Mouse (Mus musculus) forebrain, postnatal 0 days (tissue): ENCODE data around the gene Naa16. TPM values are rescaled to one million over a fixed set of nuclear protein-coding genes. Genes with fewer than 3 reads are reported as not detected.
A peak's percentile ranks its signal among the peaks of the same experiment; 100 is the strongest.

Experiments used
- ATAC-seq: fragments of 200-750 bp; cut with Nextera tagmentation; 2 replicates; pipeline ENCODE4 v1.8.0; 2017; ENCODE audit warnings: mild to moderate bottlenecking, moderate library complexity
- DNase-seq: peaks from one replicate; pipeline ENCODE4 v3.0.0-alpha.2; 2015
- H3K27ac ChIP-seq: fragments of 300-500 bp; sonication (generic); 2 replicates; pipeline ENCODE4 v1.5.1; 2014; ENCODE audit warnings: low read depth, mild to moderate bottlenecking, antibody characterized with exemption, low read length, moderate library complexity, mixed read lengths
- H3K27me3 ChIP-seq: fragments of 300-500 bp; sonication (generic); 2 replicates; pipeline ENCODE4 v1.6.1; 2014; ENCODE audit warnings: mild to moderate bottlenecking, low read length, mixed read lengths; ENCODE audit not compliant: insufficient read depth
- H3K36me3 ChIP-seq: fragments of 300-500 bp; sonication (generic); 2 replicates; pipeline ENCODE4 v1.6.1; 2014; ENCODE audit warnings: mild to moderate bottlenecking, moderate library complexity; ENCODE audit not compliant: insufficient read depth
- H3K4me1 ChIP-seq: fragments of 300-500 bp; sonication (generic); 2 replicates; pipeline ENCODE4 v1.6.1; 2014; ENCODE audit warnings: antibody characterized with exemption; ENCODE audit not compliant: insufficient read depth
- H3K4me2 ChIP-seq: fragments of 300-500 bp; sonication (generic); 2 replicates; pipeline ENCODE4 v1.6.1; 2014; ENCODE audit warnings: low read depth, mild to moderate bottlenecking, moderate library complexity
- H3K4me3 ChIP-seq: fragments of 300-500 bp; sonication (generic); 2 replicates; pipeline ENCODE4 v1.5.1; 2014; ENCODE audit warnings: low read depth, low read length, mixed read lengths
- H3K9ac ChIP-seq: fragments of 300-500 bp; sonication (generic); 2 replicates; pipeline ENCODE4 v1.6.1; 2014; ENCODE audit warnings: mild to moderate bottlenecking
- H3K9me3 ChIP-seq: fragments of 300-500 bp; sonication (generic); 2 replicates; pipeline ENCODE4 v1.6.1; 2016; ENCODE audit warnings: low read length
- CTCF ChIP-seq: sonication (generic); IDR thresholded peaks from 2 replicates; pipeline ENCODE4 v1.5.1; 2016; ENCODE audit warnings: antibody characterized with exemption, control low read depth, low read depth
- WGBS: fragments of 180-500 bp; shearing (Covaris S2); extraction: QIAGEN DNeasy Blood & Tissue Kit; methylation state at CpG from one replicate; pipeline ENCODE4 v1.1.7; 2014; 5-methylcytosine and 5-hydroxymethylcytosine counted together
- polyA plus RNA-seq: library from polyadenylated mRNA; unstranded; fragments of >200 nt; fragmentation: Nextera tagmentation; extraction: Ambion mirVana; gene quantifications from 2 replicates; pipeline ENCODE4 v1.2.1, GENCODE M21; 2015
- total RNA-seq: library from RNA; depleted of rRNA; stranded (reverse); fragments of >200 nt; gene quantifications from 2 replicates; pipeline ENCODE4 v1.2.3, GENCODE M21; 2014

Gene Naa16
- total and polyA plus RNA-seq, 2 experiments from 2014 or later: 10.5 to 10.9 TPM

DNA sequence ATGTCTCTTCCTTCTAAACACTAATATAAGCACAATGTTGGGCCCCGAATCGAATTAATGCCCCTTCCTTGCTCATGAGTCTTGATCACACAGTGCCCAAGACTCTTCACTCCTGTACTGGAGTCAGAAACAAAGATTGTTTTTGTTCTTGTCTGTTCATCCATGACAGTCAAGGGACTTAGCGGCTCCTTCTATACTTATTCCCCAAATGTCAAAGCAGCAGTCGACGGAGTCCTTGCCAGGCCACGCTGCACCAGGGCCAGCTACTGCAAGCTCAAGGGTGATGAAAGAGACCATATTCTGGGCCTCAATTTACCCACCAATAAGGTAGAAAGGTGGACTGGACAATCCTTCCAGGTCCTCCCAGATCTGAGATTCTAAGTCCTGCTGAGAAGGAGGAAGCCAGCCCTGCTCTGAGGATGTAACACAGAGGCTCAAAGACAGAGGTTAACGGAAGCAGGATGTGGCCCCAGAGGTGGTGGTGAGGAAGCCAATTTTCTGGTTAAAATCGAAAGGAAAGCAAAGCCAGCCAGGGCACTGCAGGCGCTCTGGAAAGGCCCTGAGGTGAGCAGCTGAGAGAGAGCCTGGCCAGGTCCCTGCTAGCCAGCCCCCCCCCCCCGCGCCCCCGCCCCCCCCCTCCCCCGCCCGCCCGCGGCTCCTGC is 97.3 kb downstream of the Naa16 start:
- Histone ChIP-seq H3K36me3 (no peaks in the 10 kb centered on the region), H3K4me2 (0 out of 2 replicates have a peak overlapping the region, but pooled peaks have one; percentile 2), H3K4me1 (no peaks in the 10 kb centered on the region), H3K27ac (peak overlapping the region; percentile 50; the same call in 1 of the 2 replicates), H3K4me3 (no peak overlapping the region), H3K27me3 (no peaks in the 10 kb centered on the region), H3K9ac (no peak overlapping the region), H3K9me3 (no peaks in the 10 kb centered on the region)
- DNase-seq (no peak), ATAC-seq (no peak)
- no peak for TF ChIP-seq CTCF
- WGBS: 18% methylated on average over 13 of the region's 16 CpGs

DNA sequence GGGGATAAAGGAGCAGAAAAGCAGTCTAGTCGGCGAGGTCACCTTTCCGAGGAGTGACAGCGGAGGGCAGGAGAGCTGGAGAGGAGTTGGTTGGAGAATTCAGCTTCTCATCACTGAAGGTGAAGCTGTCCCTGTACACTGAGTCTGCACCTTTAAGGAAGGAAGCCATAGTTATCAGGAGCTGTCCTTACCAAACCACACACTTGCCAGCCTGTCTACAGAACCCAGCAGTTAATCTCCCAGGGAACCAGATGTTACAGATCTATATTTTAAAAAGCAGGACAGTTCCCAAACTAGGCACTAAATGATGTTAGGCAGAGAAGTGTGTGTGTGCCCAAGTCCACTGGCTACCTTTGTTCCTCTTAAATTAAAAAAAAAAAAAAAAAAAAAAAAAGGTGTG is 98.9 kb downstream of the Naa16 start:
- H3K27me3 ChIP-seq: no peaks in the 10 kb centered on the region
- no peaks in the 10 kb centered on the region for H3K4me1 ChIP-seq
- H3K4me3 ChIP-seq: no peak overlapping the region
- no peaks in the 10 kb centered on the region for H3K9me3 ChIP-seq
- H3K27ac ChIP-seq: no peak overlapping the region
- TF ChIP-seq CTCF: no peak
- DNase-seq: no peak
- no peak overlapping the region for H3K9ac ChIP-seq
- 71% methylated on average over 4 of the region's 4 CpGs for WGBS
- no peak for ATAC-seq
- no peak overlapping the region for H3K4me2 ChIP-seq
- no peaks in the 10 kb centered on the region for H3K36me3 ChIP-seq

DNA sequence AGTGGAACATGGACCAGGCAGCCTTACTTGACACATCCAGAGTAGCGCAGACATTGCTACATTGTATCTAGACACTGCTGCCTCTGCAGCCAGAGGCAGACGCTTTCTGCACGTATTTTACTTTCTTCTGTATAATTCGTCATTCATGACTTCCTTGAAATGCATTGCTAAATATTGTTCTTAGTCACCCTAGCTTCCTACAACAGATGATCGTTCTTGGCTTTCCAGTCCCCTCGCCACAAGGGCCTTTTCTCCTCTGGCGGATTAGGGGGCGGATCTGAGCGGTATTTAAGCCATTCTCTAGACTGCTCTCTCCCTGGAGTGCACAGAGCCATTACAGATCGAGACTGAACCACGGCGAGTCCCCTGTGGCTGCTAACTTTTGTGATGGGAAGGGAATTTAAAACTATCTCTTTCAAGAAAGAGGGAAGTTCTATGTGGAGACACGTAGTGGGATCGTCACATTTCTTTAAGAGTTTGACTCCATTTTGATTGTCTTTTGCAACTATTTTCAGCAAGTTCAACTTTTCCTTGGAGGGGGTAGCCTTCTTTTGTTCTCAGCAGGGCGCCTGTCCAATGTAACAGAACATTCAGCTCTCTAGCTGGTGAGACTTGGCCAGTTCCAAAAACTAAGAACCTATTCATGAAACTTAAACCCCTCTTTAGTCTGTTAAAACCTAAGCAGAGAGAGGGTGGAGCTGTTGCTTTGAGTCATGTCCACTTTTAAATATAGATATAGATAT is 99.7 kb downstream of the Naa16 start:
- peak; percentile 65 for ATAC-seq
- 8% methylated on average over 15 of the region's 15 CpGs for WGBS
- H3K9ac ChIP-seq: no peak overlapping the region; the same call in 1 of the 2 replicates
- H3K27ac ChIP-seq: peak overlapping the region; percentile 45; the same call in 1 of the 2 replicates
- DNase-seq: peak; percentile 41
- H3K4me2 ChIP-seq: peak overlapping the region; percentile 30
- H3K36me3 ChIP-seq: no peaks in the 10 kb centered on the region
- H3K27me3 ChIP-seq: no peaks in the 10 kb centered on the region
- TF ChIP-seq CTCF: no peak
- no peaks in the 10 kb centered on the region for H3K4me1 ChIP-seq
- 0 out of 2 replicates have a peak overlapping the region, but pooled peaks have one; percentile 2 for H3K4me3 ChIP-seq
- no peaks in the 10 kb centered on the region for H3K9me3 ChIP-seq

DNA sequence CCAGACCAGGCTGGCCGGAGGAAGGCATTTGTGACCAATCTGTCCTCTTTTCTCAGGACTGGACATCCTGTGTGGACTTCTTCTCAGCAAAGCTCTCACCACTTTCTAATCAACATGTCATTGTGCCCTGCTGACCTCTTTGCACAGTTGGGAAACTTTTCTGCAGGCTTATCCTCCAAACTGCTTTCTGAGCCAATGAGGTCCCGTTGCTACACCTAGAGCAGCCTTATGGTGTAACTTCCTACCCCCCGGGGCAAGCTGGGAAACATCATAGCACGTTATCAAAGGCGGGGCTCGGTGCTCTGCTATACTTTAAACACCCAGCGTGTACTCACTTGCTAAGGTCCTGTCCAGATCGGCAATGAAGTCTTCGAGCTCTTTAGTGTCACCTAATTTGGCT is 100.7 kb downstream of the Naa16 start:
- no peak overlapping the region; the same call in 1 of the 2 replicates for H3K27ac ChIP-seq
- 48% methylated on average over 9 of the region's 9 CpGs for WGBS

DNA sequence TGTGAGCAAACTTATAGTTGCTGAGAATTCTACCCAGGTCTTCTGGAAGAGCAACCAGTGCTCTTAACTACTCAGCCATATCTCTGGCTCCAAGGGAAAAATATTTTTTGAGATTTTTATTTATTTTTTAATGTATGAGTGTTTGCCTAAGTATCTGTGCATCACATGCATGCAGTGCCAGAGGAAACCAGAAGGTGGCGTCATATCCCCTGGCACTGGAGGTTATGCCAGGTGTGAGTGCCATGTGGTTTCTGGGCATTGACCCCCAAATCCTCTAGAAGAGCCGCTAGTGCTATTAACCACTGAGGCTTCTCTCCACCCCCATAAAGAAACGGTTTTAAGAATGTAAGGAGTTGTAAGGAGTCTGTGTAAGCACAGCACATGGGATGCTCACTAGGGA is 102.3 kb downstream of the Naa16 start:
- H3K4me1 ChIP-seq: no peaks in the 10 kb centered on the region
- no peak overlapping the region for H3K4me3 ChIP-seq
- no peak overlapping the region for H3K27ac ChIP-seq
- peak; percentile 43 for TF ChIP-seq CTCF
- DNase-seq (no peak), ATAC-seq (no peak)
- H3K4me2 ChIP-seq: no peak overlapping the region
- WGBS: 73% methylated on average over 3 of the region's 3 CpGs
- no peak overlapping the region for H3K9ac ChIP-seq
- no peaks in the 10 kb centered on the region for H3K27me3 ChIP-seq
- H3K9me3 ChIP-seq: no peaks in the 10 kb centered on the region
- H3K36me3 ChIP-seq: no peaks in the 10 kb centered on the region

More for the DNA sequence above, 100.7 kb downstream of the Naa16 start:
- Histone ChIP-seq H3K9me3 (no peaks in the 10 kb centered on the region), H3K4me1 (no peaks in the 10 kb centered on the region), H3K4me3 (no peak overlapping the region), H3K27me3 (no peaks in the 10 kb centered on the region), H3K36me3 (no peaks in the 10 kb centered on the region), H3K9ac (no peak overlapping the region), H3K4me2 (no peak overlapping the region)
- ATAC-seq: no peak
- DNase-seq: no peak
- TF ChIP-seq CTCF: no peak

DNA sequence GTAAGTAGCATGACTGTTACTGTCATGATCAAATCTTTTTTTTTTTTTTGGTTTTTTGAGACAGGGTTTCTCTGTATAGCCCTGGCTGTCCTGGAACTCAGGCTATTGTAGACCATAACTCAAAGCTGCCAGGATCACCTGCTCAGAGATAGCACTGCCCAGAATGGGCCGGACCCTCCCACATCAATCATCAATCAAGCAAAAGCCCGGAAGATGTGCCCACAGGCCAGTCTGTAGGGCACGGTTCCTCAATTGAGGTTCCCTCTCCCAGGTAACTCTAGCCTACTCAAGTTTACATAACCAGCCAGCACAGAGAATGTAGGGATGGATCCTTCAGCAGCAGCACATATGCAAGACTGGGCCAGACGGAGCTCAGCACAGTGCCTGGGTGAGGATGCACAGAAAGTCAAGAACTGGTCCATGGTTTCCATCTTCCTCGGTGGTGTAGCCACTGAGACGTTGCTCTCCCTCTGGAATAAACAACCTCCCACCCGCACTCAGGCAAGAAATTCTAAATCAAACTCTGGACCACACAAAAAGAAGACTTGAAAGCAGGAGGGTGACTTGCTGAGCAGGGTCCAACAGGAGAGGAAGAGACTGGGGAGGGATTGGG is 103.2 kb downstream of the Naa16 start:
- Histone ChIP-seq H3K9me3 (no peaks in the 10 kb centered on the region), H3K27ac (no peak overlapping the region), H3K4me1 (no peaks in the 10 kb centered on the region), H3K9ac (no peak overlapping the region), H3K4me2 (no peak overlapping the region), H3K27me3 (no peaks in the 10 kb centered on the region), H3K4me3 (no peak overlapping the region), H3K36me3 (no peaks in the 10 kb centered on the region)
- no peak for TF ChIP-seq CTCF
- WGBS: 93% methylated on average over 7 of the region's 7 CpGs
- no peak for DNase-seq
- no peak for ATAC-seq

DNA sequence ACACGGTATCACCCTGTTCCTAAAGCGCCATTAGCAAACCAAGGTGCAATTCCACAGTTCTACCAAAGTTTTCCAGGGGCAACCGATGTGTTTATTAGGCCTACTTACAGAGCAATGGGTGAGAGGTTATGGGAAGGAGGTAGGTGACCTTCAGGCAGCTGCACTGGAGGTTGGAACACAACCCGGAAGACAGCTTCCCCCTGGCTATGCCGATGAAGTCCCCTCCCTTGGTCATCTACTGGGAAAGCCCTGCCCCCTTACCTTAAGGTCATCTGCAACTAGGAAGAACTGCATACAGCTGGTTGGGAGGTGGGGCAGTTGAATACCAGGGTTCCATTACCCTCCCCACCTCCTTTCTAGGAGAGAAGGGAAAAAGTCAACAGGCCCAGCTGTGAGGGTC is 105.0 kb downstream of the Naa16 start:
- no peaks in the 10 kb centered on the region for H3K36me3 ChIP-seq
- H3K27me3 ChIP-seq: no peaks in the 10 kb centered on the region
- DNase-seq (no peak), ATAC-seq (no peak)
- H3K9ac ChIP-seq: no peak overlapping the region
- no peak overlapping the region for H3K4me2 ChIP-seq
- no peak for TF ChIP-seq CTCF
- no peaks in the 10 kb centered on the region for H3K9me3 ChIP-seq
- H3K4me1 ChIP-seq: no peaks in the 10 kb centered on the region
- H3K27ac ChIP-seq: no peak overlapping the region
- WGBS: 94% methylated on average over 5 of the region's 5 CpGs
- no peak overlapping the region for H3K4me3 ChIP-seq
